Mouse (Mus musculus) liver, embryonic 14.5 days (tissue): Measurements from ENCODE around the gene Wbp1l.

Experiments
- CTCF ChIP-seq: IDR thresholded peaks from 2 replicates; pipeline ENCODE4 v1.5.1; 2016; ENCODE audit warnings: antibody characterized with exemption, low read depth, control low read depth
- EP300 ChIP-seq: IDR thresholded peaks from 2 replicates; pipeline ENCODE4 v1.6.1; 2016; ENCODE audit warnings: antibody characterized with exemption, low read depth

DNA sequence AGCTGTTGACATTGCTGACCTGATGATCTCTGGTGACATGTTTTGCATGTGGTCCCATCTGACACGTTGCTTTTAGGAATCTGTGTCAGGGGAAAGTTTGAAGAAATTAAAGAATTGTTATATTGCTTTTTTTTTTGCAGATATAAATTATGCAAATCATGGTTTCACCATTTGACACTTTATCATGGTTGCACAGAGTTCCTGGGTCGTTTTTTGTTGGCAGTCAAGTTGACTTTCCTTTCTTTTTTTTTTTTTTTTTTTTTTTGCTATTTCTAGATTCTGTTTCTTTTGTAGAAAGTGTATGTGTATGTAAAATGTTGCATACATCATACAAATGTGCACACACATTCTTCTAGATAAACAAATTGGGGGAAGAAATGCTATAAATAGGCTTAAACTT, 92.2 kb downstream of the Wbp1l start:
- TF ChIP-seq CTCF (no peak), EP300 (no peak)
